Mouse (Mus musculus) heart, embryonic 13.5 days (tissue): ENCODE results near the gene Lmtk3. TPM values are rescaled to one million over a fixed set of nuclear protein-coding genes. Genes with fewer than 3 reads are reported as not detected.

Experiments used
- ATAC-seq: fragments of 200-750 bp; cut with Nextera tagmentation; 2 replicates; pipeline ENCODE4 v1.8.0; 2017; ENCODE audit warnings: moderate TSS enrichment; ENCODE audit not compliant: insufficient number of reproducible peaks, low FRiP score, low TSS enrichment; ENCODE audit errors: extremely low read depth
- H3K27ac ChIP-seq: fragments of 300-500 bp; sonication (generic); replicated peaks from 2 replicates; pipeline ENCODE4 v1.5.1; 2015; ENCODE audit warnings: moderate library complexity, mild to moderate bottlenecking, inconsistent platforms
- H3K27me3 ChIP-seq: fragments of 300-500 bp; sonication (generic); replicated peaks from 2 replicates; pipeline ENCODE4 v1.6.1; 2015; ENCODE audit warnings: mild to moderate bottlenecking, inconsistent platforms
- H3K36me3 ChIP-seq: fragments of 300-500 bp; sonication (generic); 2 replicates; pipeline ENCODE4 v1.6.1; 2015; ENCODE audit warnings: mild to moderate bottlenecking, inconsistent platforms
- H3K4me1 ChIP-seq: fragments of 300-500 bp; sonication (generic); 2 replicates; pipeline ENCODE4 v1.6.1; 2015; ENCODE audit warnings: inconsistent platforms
- H3K4me2 ChIP-seq: fragments of 300-500 bp; sonication (generic); 2 replicates; pipeline ENCODE4 v1.6.1; 2015; ENCODE audit warnings: inconsistent platforms, mild to moderate bottlenecking, moderate library complexity
- H3K4me3 ChIP-seq: fragments of 300-500 bp; sonication (generic); 2 replicates; pipeline ENCODE4 v1.5.1; 2015; ENCODE audit warnings: moderate library complexity, mild to moderate bottlenecking, inconsistent platforms
- H3K9ac ChIP-seq: fragments of 300-500 bp; sonication (generic); 2 replicates; pipeline ENCODE4 v1.6.1; 2015; ENCODE audit warnings: inconsistent platforms, mild to moderate bottlenecking, moderate library complexity
- H3K9me3 ChIP-seq: fragments of 300-500 bp; sonication (generic); 2 replicates; pipeline ENCODE4 v1.6.1; 2016; ENCODE audit warnings: inconsistent platforms
- WGBS: fragments of 180-500 bp; shearing (Covaris S2); methylation state at CpG from one replicate; pipeline ENCODE4 v1.1.7; 2015; ENCODE audit warnings: mixed read lengths; 5-methylcytosine and 5-hydroxymethylcytosine counted together
- polyA plus RNA-seq: library from polyadenylated mRNA; unstranded; fragments of >200 nt; fragmentation: Nextera tagmentation; extraction: Ambion mirVana; gene quantifications from 2 replicates; pipeline ENCODE4 v1.2.1, GENCODE M21; 2015

Gene Lmtk3
- polyA plus RNA-seq, 1 experiment from 2014 or later, result 0.80 TPM

DNA sequence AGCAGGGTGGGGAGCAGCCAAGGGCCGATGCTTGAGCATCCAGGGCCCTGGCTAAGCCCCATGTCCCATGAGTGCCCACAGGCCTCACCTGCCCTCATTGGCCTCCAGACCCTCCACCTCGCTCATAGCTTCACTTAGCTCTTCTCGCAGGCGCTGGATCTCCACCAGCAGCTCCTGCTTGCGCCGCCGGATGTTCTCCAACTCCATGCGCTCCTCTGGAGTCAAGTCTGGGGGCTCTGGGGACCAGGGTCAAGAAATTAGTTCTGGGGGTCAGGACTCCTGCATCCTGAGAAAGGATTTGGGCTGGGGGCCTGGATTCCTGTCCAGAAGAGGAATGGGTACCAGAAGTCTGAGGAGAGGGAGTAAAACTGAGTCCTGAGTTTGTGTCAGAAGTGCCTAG is 29.4 kb downstream of the Lmtk3 start:
- peaks cover 51% of the 10 kb centered on the region for H3K36me3 ChIP-seq
- ATAC-seq, result no peak
- peak overlapping the region; percentile 100; the same call in 1 of the 2 replicates for H3K27ac ChIP-seq

DNA sequence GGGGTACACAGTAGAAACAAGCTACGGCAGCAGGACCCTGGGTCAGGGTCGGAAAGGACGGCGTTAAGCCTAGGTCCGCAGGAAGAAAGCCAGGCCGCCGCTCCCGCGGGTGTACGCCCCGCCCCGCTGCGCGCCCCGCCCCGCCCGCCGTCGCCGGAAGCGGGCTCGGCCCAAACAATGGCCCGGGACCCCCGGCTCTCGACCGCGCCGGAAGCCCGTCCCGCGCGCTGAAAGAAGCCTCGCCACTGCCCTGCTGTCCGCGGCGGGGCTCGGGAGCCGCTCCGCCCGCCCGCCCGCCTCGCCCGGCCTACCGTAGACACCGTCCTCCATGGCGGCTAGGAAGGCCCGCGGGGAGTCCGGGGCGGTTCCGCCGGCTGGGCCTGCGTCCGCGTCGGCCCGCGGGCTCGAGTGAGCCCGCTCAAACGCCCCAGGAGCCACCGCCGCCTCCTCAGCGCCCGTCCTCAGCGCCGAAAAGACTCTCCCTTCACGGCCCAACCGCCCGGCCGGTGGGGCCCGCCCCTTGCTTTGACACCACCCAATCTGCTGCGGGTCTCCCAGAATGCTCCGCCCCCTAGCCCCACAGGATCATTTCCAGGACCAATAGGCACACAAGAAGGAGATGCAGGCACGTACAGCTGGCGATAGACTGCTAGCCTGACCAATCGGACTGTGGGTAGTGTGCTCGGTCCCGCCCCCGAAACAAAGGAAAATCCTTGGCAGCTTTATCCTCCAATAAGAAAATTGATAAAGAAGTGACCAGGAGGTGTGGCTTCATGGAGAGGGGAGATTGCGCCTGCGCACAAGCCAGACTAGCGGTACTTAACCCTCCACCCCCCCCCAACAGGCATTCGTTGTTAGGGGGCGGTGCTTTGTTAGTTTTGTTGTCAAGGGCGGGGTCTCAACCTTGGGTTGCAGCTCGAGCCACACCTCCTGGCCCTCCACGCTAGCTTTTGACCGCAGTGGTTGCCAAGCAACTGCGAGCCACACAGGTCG is 30.5 kb downstream of the Lmtk3 start, which contains the start of gene Cyth2:
Gene Cyth2 (minus strand): TSS at position 795 of the 993 bp plus-strand sequence.
- peaks cover 38% of the 10 kb centered on the region for H3K4me1 ChIP-seq
- WGBS, result under 1% methylated on average over 92 of the region's 92 CpGs
- peaks cover 10% of the 10 kb centered on the region for H3K27me3 ChIP-seq
- peak; percentile 97 for ATAC-seq
- no peaks in the 10 kb centered on the region for H3K9me3 ChIP-seq
- peak within 1 kb of the TSS; percentile 81 for H3K4me2 ChIP-seq
- peak within 1 kb of the TSS; percentile 100 for H3K27ac ChIP-seq
- peak within 1 kb of the TSS; percentile 100 for H3K9ac ChIP-seq
- H3K36me3 ChIP-seq, result peaks cover 39% of the 10 kb centered on the region
- peak within 1 kb of the TSS; percentile 92 for H3K4me3 ChIP-seq

More for the DNA sequence above, 29.4 kb downstream of the Lmtk3 start:
- WGBS, result 80% methylated on average over 8 of the region's 8 CpGs
- Histone ChIP-seq H3K9me3 (no peaks in the 10 kb centered on the region), H3K9ac (peak overlapping the region; percentile 100), H3K4me2 (peak overlapping the region; percentile 81), H3K27me3 (no peaks in the 10 kb centered on the region), H3K4me1 (peaks cover 39% of the 10 kb centered on the region), H3K4me3 (peak overlapping the region; percentile 92)

DNA sequence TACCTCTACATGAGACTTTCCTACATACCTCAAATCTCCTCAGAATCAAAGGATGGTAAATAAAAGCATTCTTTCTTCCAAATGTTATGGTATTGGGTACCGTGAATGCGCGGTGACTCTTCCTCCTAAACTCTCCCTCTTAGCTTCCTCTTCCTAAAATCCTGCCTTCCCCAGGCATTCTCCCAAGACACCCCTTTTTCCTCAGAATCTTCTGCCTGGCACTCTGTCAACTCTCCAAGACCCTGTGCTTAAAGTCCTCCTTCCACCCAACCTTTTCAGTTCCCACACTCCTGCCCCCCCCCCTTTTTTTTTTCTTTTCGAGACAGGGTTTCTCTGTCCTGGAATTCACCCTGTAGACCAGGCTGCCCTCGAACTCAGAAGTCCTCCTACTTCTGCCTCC is 31.3 kb downstream of the Lmtk3 start:
- H3K9ac ChIP-seq, result peak overlapping the region; percentile 60; the same call in 1 of the 2 replicates
- H3K9me3 ChIP-seq, result no peaks in the 10 kb centered on the region
- no peak for ATAC-seq
- H3K4me2 ChIP-seq, result peak overlapping the region; percentile 67
- H3K4me1 ChIP-seq, result peaks cover 31% of the 10 kb centered on the region
- no peak overlapping the region for H3K27ac ChIP-seq
- WGBS, result 8% methylated on average over 5 of the region's 5 CpGs
- H3K4me3 ChIP-seq, result peak overlapping the region; percentile 33
- H3K36me3 ChIP-seq, result peaks cover 31% of the 10 kb centered on the region
- H3K27me3 ChIP-seq, result peaks cover 15% of the 10 kb centered on the region

DNA sequence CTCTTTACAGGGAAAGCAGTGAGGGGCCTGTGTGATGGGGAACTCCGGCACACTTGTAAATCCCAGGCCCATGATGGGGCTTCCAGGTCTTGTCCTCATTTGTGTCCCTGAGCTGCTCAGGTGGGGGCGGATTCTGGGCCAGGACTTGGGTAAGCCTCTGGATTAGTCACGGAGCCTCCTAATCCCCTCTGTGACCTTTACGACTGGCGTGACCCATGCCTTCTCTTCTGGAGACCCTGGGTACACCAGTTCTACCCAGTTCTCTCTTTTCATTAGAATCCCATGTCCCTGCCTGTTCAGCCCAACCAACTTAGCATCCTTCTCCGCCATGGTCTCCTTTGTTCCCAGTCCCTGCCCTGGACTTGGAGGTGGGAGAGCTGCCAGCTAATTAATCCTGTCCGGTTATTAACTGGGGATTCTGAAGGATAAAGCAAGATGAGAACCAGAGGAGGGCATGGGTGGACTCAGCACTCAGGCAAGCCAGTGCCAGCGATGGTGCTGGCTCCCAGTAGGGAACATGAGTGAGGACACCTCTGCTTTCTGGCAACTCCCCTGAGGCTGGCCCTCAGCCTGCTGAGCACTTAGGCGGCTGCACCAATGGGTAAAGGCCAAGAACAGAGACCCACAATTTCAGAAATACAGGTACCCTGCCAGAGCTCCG is 31.9 kb downstream of the Lmtk3 start:
- ATAC-seq, result no peak
- Histone ChIP-seq H3K27me3 (peaks cover 22% of the 10 kb centered on the region), H3K36me3 (peaks cover 25% of the 10 kb centered on the region), H3K27ac (no peak overlapping the region), H3K4me3 (no peak overlapping the region), H3K9me3 (no peaks in the 10 kb centered on the region), H3K4me2 (peak overlapping the region; percentile 67; the same call in 1 of the 2 replicates), H3K9ac (peak overlapping the region; percentile 60; the same call in 1 of the 2 replicates), H3K4me1 (peaks cover 29% of the 10 kb centered on the region)
- 64% methylated on average over 10 of the region's 10 CpGs for WGBS

DNA sequence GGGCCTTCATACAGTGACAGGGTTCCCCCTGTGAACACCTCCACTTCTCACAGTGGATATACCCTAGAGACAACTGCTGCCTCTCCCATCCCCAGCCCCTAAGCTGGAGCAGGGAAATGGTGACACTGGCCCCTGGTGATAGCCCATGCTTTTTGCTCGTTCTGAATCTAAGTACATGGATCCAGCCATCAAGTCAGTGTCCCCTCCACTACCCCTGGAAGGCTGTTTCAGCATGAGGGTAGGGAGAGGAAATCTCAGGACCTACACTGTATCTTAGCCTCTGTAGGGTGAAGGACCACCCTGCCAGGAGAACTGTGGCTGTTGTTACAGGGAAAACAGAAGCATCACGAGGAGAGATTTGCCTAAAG is 32.4 kb downstream of the Lmtk3 start:
- Histone ChIP-seq H3K27me3 (peaks cover 26% of the 10 kb centered on the region), H3K4me3 (no peak overlapping the region), H3K9me3 (no peaks in the 10 kb centered on the region), H3K4me1 (peaks cover 29% of the 10 kb centered on the region), H3K27ac (no peak overlapping the region), H3K4me2 (no peak overlapping the region), H3K36me3 (peaks cover 20% of the 10 kb centered on the region), H3K9ac (no peak overlapping the region)
- WGBS, result 60% methylated on average over 2 of the region's 2 CpGs
- ATAC-seq, result no peak

DNA sequence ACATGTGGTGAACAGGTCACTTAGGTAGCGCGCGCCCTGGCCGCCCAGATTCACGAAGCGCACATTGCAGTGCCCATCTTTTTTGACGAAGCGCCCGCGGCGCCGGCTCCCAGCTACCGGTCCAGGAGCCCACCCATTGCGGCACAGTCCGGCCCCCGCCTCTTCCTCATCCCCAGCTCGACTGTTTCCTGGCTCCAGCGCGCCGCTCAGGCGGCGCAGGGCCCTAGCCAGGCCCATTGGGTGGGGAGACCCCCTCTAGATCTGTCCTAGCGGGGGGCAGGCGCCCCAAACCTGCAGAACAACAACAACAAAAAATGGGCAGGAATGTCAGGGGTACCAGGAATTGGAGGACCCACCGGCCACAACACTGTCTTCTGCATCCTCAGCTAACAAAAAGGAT is 36.3 kb downstream of the Lmtk3 start:
- H3K36me3 ChIP-seq, result peaks cover 24% of the 10 kb centered on the region
- H3K9ac ChIP-seq, result peak overlapping the region; percentile 21; the same call in 1 of the 2 replicates
- no peak for ATAC-seq
- H3K27ac ChIP-seq, result no peak overlapping the region
- 11% methylated on average over 25 of the region's 25 CpGs for WGBS
- H3K4me3 ChIP-seq, result peak overlapping the region; percentile 32
- peak overlapping the region; percentile 53 for H3K4me2 ChIP-seq
- H3K9me3 ChIP-seq, result no peaks in the 10 kb centered on the region
- H3K27me3 ChIP-seq, result peaks cover 26% of the 10 kb centered on the region
- H3K4me1 ChIP-seq, result peaks cover 8% of the 10 kb centered on the region

DNA sequence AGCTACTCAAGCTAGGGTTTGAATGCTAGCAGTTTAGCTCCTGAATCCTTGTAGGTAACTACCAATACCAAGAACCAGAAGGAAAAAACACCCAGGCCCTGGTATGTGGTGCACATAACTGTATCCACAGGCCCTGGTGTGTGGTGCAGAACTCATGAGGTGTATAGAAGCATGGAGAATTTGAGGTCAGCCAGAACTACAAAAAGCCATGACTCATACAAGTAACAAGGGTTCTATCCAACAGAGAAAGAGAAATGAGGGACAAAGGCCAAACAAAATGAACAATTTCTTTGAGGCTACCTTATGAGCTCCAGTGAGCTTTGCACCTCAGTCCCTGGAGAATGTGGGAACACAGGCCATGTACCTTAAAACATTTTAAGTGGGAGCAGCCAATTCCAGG is 37.4 kb downstream of the Lmtk3 start:
- no peak overlapping the region for H3K27ac ChIP-seq
- peaks cover 35% of the 10 kb centered on the region for H3K36me3 ChIP-seq
- no peak overlapping the region for H3K4me2 ChIP-seq
- ATAC-seq, result no peak
- no peaks in the 10 kb centered on the region for H3K9me3 ChIP-seq
- H3K4me3 ChIP-seq, result no peak overlapping the region
- H3K9ac ChIP-seq, result no peak overlapping the region
- H3K4me1 ChIP-seq, result no peaks in the 10 kb centered on the region
- H3K27me3 ChIP-seq, result peaks cover 26% of the 10 kb centered on the region

DNA sequence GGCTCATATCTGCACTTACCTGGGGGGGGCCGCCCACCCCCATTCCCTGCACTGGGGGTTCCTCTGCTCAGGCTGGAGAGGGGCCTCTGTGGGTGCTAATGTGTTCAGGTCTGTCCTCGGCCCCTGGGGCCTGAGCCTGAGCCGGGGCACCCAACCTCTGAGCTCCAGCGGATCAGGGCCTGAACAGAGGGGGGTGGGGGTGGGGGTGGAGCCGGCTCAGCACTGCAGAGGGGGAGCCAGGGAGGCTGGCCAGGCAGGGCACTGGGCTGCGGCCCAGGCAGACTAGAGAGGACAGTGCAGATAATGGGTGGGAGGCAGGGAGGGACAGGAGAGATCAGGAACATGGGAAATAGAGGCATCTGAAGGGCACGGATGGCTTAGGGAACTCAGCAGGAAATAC is 41.1 kb downstream of the Lmtk3 start, which contains the start of gene Kcnj14:
Gene Kcnj14 (minus strand): TSS at position 185 of the 400 bp plus-strand sequence.
- ATAC-seq, result no peak
- Histone ChIP-seq H3K27me3 (peaks cover 13% of the 10 kb centered on the region), H3K9me3 (no peaks in the 10 kb centered on the region), H3K4me3 (no peak within 1 kb of the TSS), H3K36me3 (peaks cover 72% of the 10 kb centered on the region), H3K4me1 (peaks cover 1% of the 10 kb centered on the region), H3K27ac (no peak within 1 kb of the TSS), H3K4me2 (no peak within 1 kb of the TSS), H3K9ac (0 out of 2 replicates have a peak within 1 kb of the TSS, but pooled peaks have one; percentile 40)
- WGBS, result 55% methylated on average over 7 of the region's 7 CpGs

DNA sequence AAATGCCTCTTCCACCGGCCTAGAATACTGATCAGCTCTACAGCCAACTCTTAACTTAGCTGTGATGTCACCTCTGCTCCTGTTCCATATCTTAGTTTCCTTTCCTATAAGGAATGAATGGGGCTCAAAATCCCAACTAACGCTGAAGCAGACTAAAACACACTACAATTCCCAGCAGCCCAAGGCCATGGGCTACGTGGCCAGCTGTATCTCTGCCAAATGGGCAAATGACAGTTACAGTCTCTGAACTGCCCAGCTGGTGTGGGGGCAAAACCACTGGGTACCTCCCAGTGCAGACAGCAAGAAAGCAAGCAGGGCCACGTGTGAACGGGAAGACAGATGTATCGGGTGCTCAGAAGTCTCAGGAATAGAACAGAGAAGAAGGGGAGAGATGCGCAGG is 43.1 kb downstream of the Lmtk3 start:
- Histone ChIP-seq H3K4me2 (no peak overlapping the region), H3K9ac (no peak overlapping the region), H3K4me3 (no peak overlapping the region), H3K27ac (no peak overlapping the region), H3K9me3 (no peaks in the 10 kb centered on the region), H3K27me3 (peaks cover 7% of the 10 kb centered on the region), H3K36me3 (peaks cover 73% of the 10 kb centered on the region), H3K4me1 (peaks cover 11% of the 10 kb centered on the region)
- no peak for ATAC-seq
- 84% methylated on average over 7 of the region's 7 CpGs for WGBS

DNA sequence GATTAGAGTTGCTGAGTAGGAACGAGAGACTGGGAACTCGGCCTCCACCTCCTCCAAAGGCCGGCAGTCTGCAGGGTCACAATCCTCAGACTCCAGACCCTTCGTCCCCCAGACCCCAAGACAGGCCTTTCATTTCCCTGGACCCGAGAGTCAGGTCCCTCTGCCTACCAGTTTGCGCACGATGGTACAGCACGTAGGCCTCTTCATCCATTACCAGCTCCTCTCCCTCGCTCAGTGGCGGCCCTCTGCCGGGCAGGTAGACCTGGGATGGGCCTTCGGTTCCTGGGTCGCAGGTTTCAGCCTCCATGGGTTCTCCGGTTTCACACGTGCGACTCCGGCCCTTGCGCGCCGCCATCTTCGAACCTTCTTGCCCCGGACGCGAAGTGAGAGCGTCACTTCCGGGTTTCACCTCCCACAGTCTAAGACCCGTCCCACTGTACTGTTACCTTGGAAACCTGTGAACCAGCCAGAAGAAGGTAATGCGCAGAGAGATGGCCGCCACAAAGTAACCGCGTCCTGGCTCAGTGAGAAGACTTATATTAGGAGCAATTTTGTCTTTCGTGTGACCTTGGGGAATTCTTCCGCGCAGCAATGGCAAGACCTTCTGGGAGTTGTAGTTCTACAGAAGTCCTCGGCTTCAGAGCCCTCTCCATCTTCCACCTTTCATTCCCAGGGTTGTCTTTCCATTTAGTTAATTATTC is 47.0 kb downstream of the Lmtk3 start, which contains the start of gene Grwd1:
Gene Grwd1 (minus strand): TSS at position 518 of the 701 bp plus-strand sequence.
- H3K27ac ChIP-seq, result peak within 1 kb of the TSS; percentile 66; the same call in 1 of the 2 replicates

More for the DNA sequence above, 47.0 kb downstream of the Lmtk3 start, which contains the start of gene Grwd1:
- peaks cover 41% of the 10 kb centered on the region for H3K36me3 ChIP-seq
- WGBS, result under 1% methylated on average over 35 of the region's 35 CpGs
- ATAC-seq, result peak; percentile 31; the same call in 1 of the 2 replicates
- H3K4me3 ChIP-seq, result peak within 1 kb of the TSS; percentile 95
- H3K4me2 ChIP-seq, result peak within 1 kb of the TSS; percentile 91
- H3K4me1 ChIP-seq, result peaks cover 26% of the 10 kb centered on the region
- peaks cover 46% of the 10 kb centered on the region for H3K27me3 ChIP-seq
- H3K9ac ChIP-seq, result peak within 1 kb of the TSS; percentile 89
- no peaks in the 10 kb centered on the region for H3K9me3 ChIP-seq
